Mouse (Mus musculus): ENCODE measurements around the gene Dok3. TPM values are rescaled to one million over a fixed set of nuclear protein-coding genes. Genes with fewer than 3 reads are reported as not detected.

The Dok3 gene
- 2.0 TPM for polyA plus RNA-seq (2017; shearing (Covaris generic))

GRCm38 (mm10) chr13:55529198-55529915 lies at the start of gene Dok3:
Gene Dok3, minus strand, starts transcription at chr13:55529296.

GRCm38 (mm10) chr13:55573432-55573831 lies 44.3 kb upstream of the Dok3 start, which contains the start of gene Tmed9:
Gene Tmed9, plus strand, starts transcription at chr13:55573732.

GRCm38 (mm10) chr13:55571027-55571751 lies 42.1 kb upstream of the Dok3 start, which contains the start of gene Fam193b:
Gene Fam193b, minus strand, starts transcription at chr13:55571120.

GRCm38 (mm10) chr13:55536194-55537175 lies 7.4 kb upstream of the Dok3 start, which contains the start of gene Ddx41:
Gene Ddx41, minus strand, starts transcription at chr13:55536658.

GRCm38 (mm10) chr13:55513111-55513748 lies 15.9 kb downstream of the Dok3 start, which contains the start of gene Pdlim7:
Gene Pdlim7, minus strand, starts transcription at chr13:55513676.

GRCm38 (mm10) chr13:55487578-55488498 lies 41.3 kb downstream of the Dok3 start, which contains the start of gene Dbn1:
Gene Dbn1, minus strand, starts transcription at chr13:55488111.

Other genes with a start within 250 kb of the Dok3 start
- gene Prelid1, start 208.8 kb downstream of the Dok3 start, polyA plus RNA-seq (2017; shearing (Covaris generic)): 473 TPM
- 12.5 TPM for gene Rab24, start 207.3 kb downstream of the Dok3 start, polyA plus RNA-seq (2017; shearing (Covaris generic))
- gene Mxd3, start 199.5 kb downstream of the Dok3 start, polyA plus RNA-seq (2017; shearing (Covaris generic)): 3.9 TPM
- 192 TPM for gene Lman2, start 166.5 kb downstream of the Dok3 start, polyA plus RNA-seq (2017; shearing (Covaris generic))
- gene Rgs14, start 159.6 kb downstream of the Dok3 start, polyA plus RNA-seq (2017; shearing (Covaris generic)): 159 TPM
- gene Slc34a1, start 131.1 kb downstream of the Dok3 start, polyA plus RNA-seq (2017; shearing (Covaris generic)): not detected
- gene Pfn3, start 114.1 kb downstream of the Dok3 start, polyA plus RNA-seq (2017; shearing (Covaris generic)): not detected
- 0.41 TPM for gene F12, start 102.5 kb downstream of the Dok3 start, polyA plus RNA-seq (2017; shearing (Covaris generic))
- gene Grk6, start 84.2 kb downstream of the Dok3 start, polyA plus RNA-seq (2017; shearing (Covaris generic)): 21.6 TPM
- gene Prr7, start 65.0 kb downstream of the Dok3 start, polyA plus RNA-seq (2017; shearing (Covaris generic)): 0.27 TPM
- gene Dbn1, start 41.2 kb downstream of the Dok3 start, polyA plus RNA-seq (2017; shearing (Covaris generic)): not detected
- gene Pdlim7, start 15.6 kb downstream of the Dok3 start, polyA plus RNA-seq (2017; shearing (Covaris generic)): 16.3 TPM
- gene Ddx41, start 7.4 kb upstream of the Dok3 start, polyA plus RNA-seq (2017; shearing (Covaris generic)): 86.5 TPM
- gene Fam193b, start 41.8 kb upstream of the Dok3 start, polyA plus RNA-seq (2017; shearing (Covaris generic)): 24.6 TPM
- 347 TPM for gene Tmed9, start 44.4 kb upstream of the Dok3 start, polyA plus RNA-seq (2017; shearing (Covaris generic))
- 46.3 TPM for gene B4galt7, start 70.6 kb upstream of the Dok3 start, polyA plus RNA-seq (2017; shearing (Covaris generic))
- 42.0 TPM for gene Caml, start 93.7 kb upstream of the Dok3 start, polyA plus RNA-seq (2017; shearing (Covaris generic))
- gene Ddx46, start 105.7 kb upstream of the Dok3 start, polyA plus RNA-seq (2017; shearing (Covaris generic)): 87.5 TPM
- gene B230219D22Rik, start 163.8 kb upstream of the Dok3 start, polyA plus RNA-seq (2017; shearing (Covaris generic)): 8.5 TPM
- 69.1 TPM for gene Txndc15, start 185.4 kb upstream of the Dok3 start, polyA plus RNA-seq (2017; shearing (Covaris generic))
- gene Pcbd2, start 198.1 kb upstream of the Dok3 start, polyA plus RNA-seq (2017; shearing (Covaris generic)): 7.5 TPM